Mouse (Mus musculus): Measurements from ENCODE around the gene Ctrc. TPM values are rescaled to one million over a fixed set of nuclear protein-coding genes. Genes with fewer than 3 reads are reported as not detected.

Ctrc gene
- total and polyA plus RNA-seq, 3 experiments, result not detected

- in situ Hi-C loops (cut with MboI; ENCODE audit: low pct_ligation_motif_present, low pct_unique_long_range_greater_than_20kb, low sequenced_read_pairs) (no loop called here), dilution Hi-C loops (cut with MboI; ENCODE audit: extremely low pct_ligation_motif_present, extremely low pct_unique_long_range_greater_than_20kb, low sequenced_read_pairs) (no loop called here)
- no peak overlapping the region for H3K9ac ChIP-seq (ENCODE audit: insufficient read depth, low read depth)
- DNase-seq (ENCODE audit: extremely low read depth), result no peak
- H3K79me2 ChIP-seq (replicated peaks; ENCODE audit: control insufficient read depth, extremely low read depth, insufficient read depth, poor library complexity, severe bottlenecking), result no peaks in the 10 kb centered on the region
- no peak overlapping the region for H3K27ac ChIP-seq (ENCODE audit: insufficient read depth, low read depth)
- peaks cover 19 to 49% of the 10 kb centered on the region in 2 experiments for H3K4me1 ChIP-seq (ENCODE audit: control insufficient read depth in 1 of 2, insufficient read depth in 2 of 2)
- no peaks in the 10 kb centered on the region for H3K9me3 ChIP-seq (replicated peaks; ENCODE audit: low read length)
- no peak overlapping the region for H3K4me2 ChIP-seq (ENCODE audit: insufficient read depth, low read depth, poor library complexity, severe bottlenecking)
- no peak overlapping the region for H3K4me3 ChIP-seq (replicated peaks in 1 of 3; ENCODE audit: low read depth in 2 of 3, low read length in 2 of 3, poor library complexity in 1 of 3)
- H3K36me3 ChIP-seq (replicated peaks in 1 of 2; ENCODE audit: control insufficient read depth in 1 of 2, insufficient read depth in 1 of 2, low read length in 1 of 2), result peaks cover 9 to 28% of the 10 kb centered on the region in 2 experiments
- TF ChIP-seq TBP (conservative IDR thresholded peaks at IDR 0.05; ENCODE audit: low read depth, low read length), result no peak
- TF ChIP-seq TCF12 (IDR thresholded peaks at IDR 0.05; ENCODE audit: low read depth, low read length), result no peak
- no peak for TF ChIP-seq POLR2A (IDR thresholded peaks at IDR 0.05; ENCODE audit: low read depth, low read length)
- TF ChIP-seq SIN3A (IDR thresholded peaks at IDR 0.05; ENCODE audit: low read length), result no peak
- no peaks in the 10 kb centered on the region for H3K27me3 ChIP-seq (replicated peaks)
Observed at GRCm38 (mm10) chr4:141791951-141792350, 54.2 kb downstream of the Ctrc start.

GRCm38 (mm10) chr4:141791486-141791885 lies 54.7 kb downstream of the Ctrc start:
- Histone ChIP-seq H3K4me2 (ENCODE audit: insufficient read depth, low read depth, poor library complexity, severe bottlenecking) (peak overlapping the region; percentile 82; the same call in 1 of the 2 replicates), H3K36me3 (replicated peaks in 1 of 2; ENCODE audit: control insufficient read depth in 1 of 2, insufficient read depth in 1 of 2, low read length in 1 of 2) (peaks cover 9 to 27% of the 10 kb centered on the region in 2 experiments), H3K9me3 (replicated peaks; ENCODE audit: low read length) (no peaks in the 10 kb centered on the region), H3K27ac (ENCODE audit: insufficient read depth, low read depth) (no peak overlapping the region), H3K9ac (ENCODE audit: insufficient read depth, low read depth) (no peak overlapping the region), H3K79me2 (replicated peaks; ENCODE audit: control insufficient read depth, extremely low read depth, insufficient read depth, poor library complexity, severe bottlenecking) (no peaks in the 10 kb centered on the region), H3K4me1 (ENCODE audit: control insufficient read depth in 1 of 2, insufficient read depth in 2 of 2) (peaks cover 18 to 50% of the 10 kb centered on the region in 2 experiments), H3K4me3 (replicated peaks in 1 of 3; ENCODE audit: low read depth in 2 of 3, low read length in 2 of 3, poor library complexity in 1 of 3) (no peak overlapping the region), H3K27me3 (replicated peaks) (no peaks in the 10 kb centered on the region)
- dilution Hi-C loops (cut with MboI; ENCODE audit: extremely low pct_ligation_motif_present, extremely low pct_unique_long_range_greater_than_20kb, low sequenced_read_pairs) (no loop called here), in situ Hi-C loops (cut with MboI; ENCODE audit: low pct_ligation_motif_present, low pct_unique_long_range_greater_than_20kb, low sequenced_read_pairs) (no loop called here)
- TF ChIP-seq JUN (IDR thresholded peaks at IDR 0.05; ENCODE audit: insufficient read depth, low read depth, low read length) (no peak), JUND (conservative IDR thresholded peaks at IDR 0.05; ENCODE audit: low read depth, low read length) (no peak), USF2 (conservative IDR thresholded peaks at IDR 0.05; ENCODE audit: low read depth, low read length) (no peak), MEF2A (IDR thresholded peaks at IDR 0.05; ENCODE audit: borderline replicate concordance, low read depth, low read length) (no peak), IRF4 (IDR thresholded peaks at IDR 0.05; ENCODE audit: low read depth, low read length) (no peak)
- DNase-seq (ENCODE audit: extremely low read depth), result no peak

GRCm38 (mm10) chr4:141790524-141790990 lies 55.6 kb downstream of the Ctrc start, which contains the start of gene Dnajc16:
Gene Dnajc16 (minus strand): TSS chr4:141790931.
- Histone ChIP-seq H3K4me3 (replicated peaks in 1 of 3; ENCODE audit: low read depth in 2 of 3, low read length in 2 of 3, poor library complexity in 1 of 3) (peak within 1 kb of the TSS; percentile 70 to 81 (median 71)), H3K27me3 (replicated peaks) (no peaks in the 10 kb centered on the region), H3K27ac (ENCODE audit: insufficient read depth, low read depth) (no peak within 1 kb of the TSS), H3K4me1 (ENCODE audit: control insufficient read depth in 1 of 2, insufficient read depth in 2 of 2) (peaks cover 17 to 51% of the 10 kb centered on the region in 2 experiments), H3K9ac (ENCODE audit: insufficient read depth, low read depth) (peak within 1 kb of the TSS; percentile 78), H3K79me2 (replicated peaks; ENCODE audit: control insufficient read depth, extremely low read depth, insufficient read depth, poor library complexity, severe bottlenecking) (no peaks in the 10 kb centered on the region), H3K9me3 (replicated peaks; ENCODE audit: low read length) (no peaks in the 10 kb centered on the region), H3K4me2 (ENCODE audit: insufficient read depth, low read depth, poor library complexity, severe bottlenecking) (peak within 1 kb of the TSS; percentile 86), H3K36me3 (replicated peaks in 1 of 2; ENCODE audit: control insufficient read depth in 1 of 2, insufficient read depth in 1 of 2, low read length in 1 of 2) (peaks cover 9 to 22% of the 10 kb centered on the region in 2 experiments)
- in situ Hi-C loops (cut with MboI; ENCODE audit: low pct_ligation_motif_present, low pct_unique_long_range_greater_than_20kb, low sequenced_read_pairs) (no loop called here), dilution Hi-C loops (cut with MboI; ENCODE audit: extremely low pct_ligation_motif_present, extremely low pct_unique_long_range_greater_than_20kb, low sequenced_read_pairs) (no loop called here)
- DNase-seq (ENCODE audit: extremely low read depth), result peak; percentile 99
- TF ChIP-seq KAT2A (IDR thresholded peaks at IDR 0.05; ENCODE audit: insufficient replicate concordance, low read length), result no peak
- peak; percentile 97 for TF ChIP-seq SIN3A (IDR thresholded peaks at IDR 0.05; ENCODE audit: low read length)
- no peak for TF ChIP-seq EP300 (IDR thresholded peaks at IDR 0.05; ENCODE audit: low read length)
- peak; percentile 97 for TF ChIP-seq USF2 (conservative IDR thresholded peaks at IDR 0.05; ENCODE audit: low read depth, low read length)
- peak; percentile 63 for TF ChIP-seq TCF12 (IDR thresholded peaks at IDR 0.05; ENCODE audit: low read depth, low read length)
- TF ChIP-seq E2F4 (IDR thresholded peaks at IDR 0.05; ENCODE audit: insufficient replicate concordance, low read depth, low read length), result no peak
- peak; percentile 97 for TF ChIP-seq ELF1 (IDR thresholded peaks at IDR 0.05; ENCODE audit: low read depth, low read length)
- TF ChIP-seq MAFK (IDR thresholded peaks at IDR 0.05; ENCODE audit: insufficient replicate concordance, low read length), result no peak
- no peak for TF ChIP-seq RCOR1 (conservative IDR thresholded peaks at IDR 0.05; ENCODE audit: low read depth, low read length)
- TF ChIP-seq JUN (IDR thresholded peaks at IDR 0.05; ENCODE audit: insufficient read depth, low read depth, low read length), result no peak
- no peak for TF ChIP-seq PAX5 (IDR thresholded peaks at IDR 0.05; ENCODE audit: low read length)
- TF ChIP-seq ZC3H11A (IDR thresholded peaks at IDR 0.05; ENCODE audit: low read depth, low read length), result no peak
- peak; percentile 72 for TF ChIP-seq IRF4 (IDR thresholded peaks at IDR 0.05; ENCODE audit: low read depth, low read length)
- TF ChIP-seq MYC (IDR thresholded peaks at IDR 0.05; ENCODE audit: low read depth, low read length), result peak; percentile 95
- 0 out of 2 replicates have a peak, but pooled peaks have one; percentile 45 for TF ChIP-seq TBP (conservative IDR thresholded peaks at IDR 0.05; ENCODE audit: low read depth, low read length)
- TF ChIP-seq USF1 (IDR thresholded peaks at IDR 0.05; ENCODE audit: low read depth, low read length), result peak; percentile 96
- 0 out of 2 replicates have a peak, but pooled peaks have one; percentile 10 for TF ChIP-seq MAZ (IDR thresholded peaks at IDR 0.05; ENCODE audit: low read depth, low read length)
- peak; percentile 55; the same call in 1 of the 2 replicates for TF ChIP-seq NELFE (IDR thresholded peaks at IDR 0.05; ENCODE audit: low read depth, low read length)
- no peak for TF ChIP-seq CHD2 (IDR thresholded peaks at IDR 0.05; ENCODE audit: low read length)
- TF ChIP-seq MXI1 (IDR thresholded peaks at IDR 0.05; ENCODE audit: low read depth, low read length), result peak; percentile 99
- TF ChIP-seq RAD21 (IDR thresholded peaks at IDR 0.05; ENCODE audit: low read depth, low read length), result no peak
- TF ChIP-seq ZMIZ1 (IDR thresholded peaks at IDR 0.05; ENCODE audit: low read depth, low read length), result no peak
